Mouse (Mus musculus): Measurements from ENCODE around the gene Ccser2. TPM values are rescaled to one million over a fixed set of nuclear protein-coding genes. Genes with fewer than 3 reads are reported as not detected.

Ccser2 gene
- polyA plus RNA-seq, 1 experiment = 45.1 TPM

DNA sequence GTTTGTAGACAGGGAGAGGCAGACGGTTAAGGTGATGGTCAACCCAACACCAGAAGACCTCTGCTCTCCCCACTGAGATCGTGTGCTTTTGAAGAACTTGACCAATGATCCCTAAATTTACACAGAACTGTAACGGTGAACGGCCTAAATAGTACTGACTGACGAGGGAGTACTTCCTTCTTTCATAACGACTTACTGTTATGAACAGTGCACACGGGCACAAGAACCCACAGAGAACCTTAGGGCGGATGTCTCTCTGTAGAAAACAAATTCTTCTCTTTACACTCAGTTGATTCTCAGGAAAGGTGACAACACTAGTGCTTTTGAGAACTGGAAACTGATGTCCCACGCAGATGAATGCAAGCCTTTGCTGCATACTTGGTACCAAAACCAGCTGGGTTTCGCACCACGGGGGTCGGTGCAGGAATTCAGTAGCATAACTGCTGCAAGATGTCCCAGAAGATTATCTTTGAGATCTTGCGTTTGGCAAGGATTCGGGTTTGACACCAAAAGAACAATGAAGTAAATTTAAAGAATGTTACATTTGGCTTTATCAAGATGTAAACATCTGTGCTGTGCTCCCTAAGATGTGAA, 99.7 kb downstream of the Ccser2 start:
- no peak for DNase-seq (ENCODE audit: low read depth)

- DNase-seq (ENCODE audit: low read depth) = no peak
Measured at GRCm38 (mm10) chr14:36866966-36867700, 101.4 kb downstream of the Ccser2 start.

DNA sequence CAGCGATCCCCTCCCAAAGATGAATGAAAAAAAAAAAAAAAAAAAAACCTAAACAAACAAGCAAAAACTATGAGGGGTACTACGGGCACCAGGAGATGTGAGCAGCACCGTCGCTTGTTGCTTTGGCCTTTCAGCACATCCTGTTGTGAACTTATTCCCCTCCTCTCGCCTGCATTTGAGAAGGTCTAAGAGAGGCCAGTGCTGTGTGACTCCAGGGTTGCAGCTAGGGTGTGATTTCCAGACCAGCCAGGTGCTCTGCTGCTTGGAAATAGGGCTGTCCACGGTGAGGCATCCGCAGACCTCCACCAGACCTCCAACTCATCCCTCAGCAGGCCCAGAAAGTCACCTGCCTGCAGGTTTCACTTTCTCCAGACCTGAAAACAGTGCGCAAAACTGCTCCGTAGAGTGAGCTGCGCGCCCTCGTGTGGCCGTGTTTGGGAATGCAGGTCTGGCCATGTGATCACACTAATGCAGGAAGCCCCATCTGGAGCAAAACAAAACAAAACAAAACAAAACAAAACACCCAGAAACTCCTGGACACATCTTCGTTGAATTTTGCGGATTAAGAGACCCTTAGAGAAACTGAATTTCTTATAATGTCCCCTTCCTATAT, 104.6 kb downstream of the Ccser2 start:
- no peak for DNase-seq (ENCODE audit: low read depth)

DNA sequence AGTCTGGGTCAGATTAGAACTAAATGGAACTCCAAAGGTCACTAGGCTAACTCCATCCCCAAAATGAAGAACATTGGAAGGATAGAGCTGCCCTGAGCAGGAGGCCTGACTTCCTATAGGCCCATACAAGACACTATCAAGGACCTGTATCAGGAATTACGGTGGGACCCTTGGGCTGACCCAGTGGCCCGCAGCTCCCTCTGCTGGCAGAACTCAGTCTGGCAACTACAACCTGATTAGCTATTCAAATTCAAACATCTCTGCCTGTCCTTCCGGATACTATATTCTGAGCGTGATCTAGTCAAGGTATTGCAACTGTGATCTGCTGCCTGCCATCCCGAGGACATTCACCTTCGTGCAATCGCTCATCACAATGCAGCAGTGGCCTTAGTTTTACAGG, 106.2 kb downstream of the Ccser2 start:
- no peak for DNase-seq (ENCODE audit: low read depth)

DNA sequence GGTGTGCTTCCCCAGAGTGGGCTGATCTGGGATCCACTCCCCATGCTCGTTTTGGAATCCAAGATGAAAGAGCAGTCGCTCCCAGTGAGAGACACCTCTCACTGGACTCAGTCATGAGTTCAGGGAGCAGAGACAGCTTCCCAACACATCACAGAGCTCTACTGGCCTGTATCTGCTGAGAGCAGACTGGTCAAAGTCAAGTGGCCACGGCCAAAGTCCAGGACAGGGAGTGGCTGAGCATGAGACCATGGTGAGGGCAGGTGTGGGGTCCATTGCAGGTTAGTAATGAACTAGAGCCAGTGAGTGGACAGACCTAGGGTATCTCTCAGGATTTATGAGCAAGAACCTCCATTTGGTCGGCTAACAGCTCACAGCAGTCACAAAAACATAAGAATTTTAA, 109.6 kb downstream of the Ccser2 start:
- no peak for DNase-seq (ENCODE audit: low read depth)

DNA sequence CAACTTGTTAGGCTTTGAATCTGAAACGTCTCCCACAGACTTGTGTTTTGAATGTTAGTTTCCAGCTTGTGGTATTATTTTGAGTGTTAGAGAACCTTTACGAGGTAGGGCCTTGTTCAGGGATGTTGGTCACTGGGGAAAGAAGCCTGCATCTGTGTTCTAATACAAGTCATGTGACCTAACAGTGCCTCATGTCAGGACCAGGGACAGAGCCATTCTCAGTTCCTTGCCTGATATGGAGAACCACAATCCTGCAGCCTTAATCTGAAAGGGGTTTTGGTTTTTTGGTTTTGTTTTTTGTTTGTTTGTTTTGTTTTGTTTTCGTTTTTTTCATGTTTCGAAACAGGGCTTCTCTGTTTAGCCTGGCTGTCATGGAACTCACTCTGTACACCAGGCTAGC, 115.6 kb downstream of the Ccser2 start:
- no peak for DNase-seq (ENCODE audit: low read depth)

DNA sequence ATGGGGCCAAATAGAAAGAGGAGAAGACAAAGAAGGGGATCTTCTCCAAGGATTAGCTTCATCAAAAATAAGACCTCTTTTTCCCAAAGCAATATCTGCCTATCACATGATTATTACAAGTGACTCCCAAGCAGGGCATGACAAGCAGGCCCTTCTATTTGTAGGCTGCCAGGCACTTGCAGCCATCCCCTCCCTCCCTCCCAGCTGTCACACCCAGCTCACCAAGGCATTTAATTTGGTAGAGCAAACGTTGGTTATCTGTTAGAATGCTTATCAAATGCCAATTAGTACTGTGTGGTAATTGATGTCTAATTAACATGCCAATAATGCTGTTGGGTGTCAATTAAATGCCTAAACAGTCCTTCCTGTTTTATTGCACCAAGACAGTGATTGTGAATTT, 119.7 kb downstream of the Ccser2 start:
- DNase-seq (ENCODE audit: low read depth) = no peak

Other genes starting within 250 kb of the Ccser2 start
- gene Rgr, start 80.2 kb upstream of the Ccser2 start, polyA plus RNA-seq (2012; rRNA removed) = 0.08 and 0.18 TPM in 2 replicates
- gene Lrit1, start 86.1 kb upstream of the Ccser2 start, polyA plus RNA-seq (2012; rRNA removed) = 0.03 TPM in 1 of 2 replicates, not detected in the other
- not detected in 2 replicates for gene Lrit2, start 99.2 kb upstream of the Ccser2 start, polyA plus RNA-seq (2012; rRNA removed)
- gene Cdhr1, start 129.6 kb upstream of the Ccser2 start, polyA plus RNA-seq (2012; rRNA removed) = 0.05 and 0.09 TPM in 2 replicates
- gene 2610528A11Rik, start 145.2 kb upstream of the Ccser2 start, polyA plus RNA-seq (2012; rRNA removed) = 0.85 TPM in 1 of 2 replicates, not detected in the other
- gene Ghitm, start 166.5 kb upstream of the Ccser2 start, polyA plus RNA-seq (2012; rRNA removed) = 175 and 198 TPM in 2 replicates

All from gonadal fat pad, adult 2 months (tissue).